Mouse (Mus musculus) embryonic fibroblast, embryonic 13.5 days (primary cell): ENCODE measurements around the gene Prmt9. TPM values are rescaled to one million over a fixed set of nuclear protein-coding genes. Genes with fewer than 3 reads are reported as not detected.

Experiments
- H3K27ac ChIP-seq: 2 replicates; pipeline ENCODE4 v1.5.1; 2012; ENCODE audit warnings: low read length, control low read depth, inconsistent platforms; ENCODE audit not compliant: insufficient read depth
- H3K4me1 ChIP-seq: 2 replicates; pipeline ENCODE4 v1.6.1; 2011; ENCODE audit warnings: low read length; ENCODE audit not compliant: control insufficient read depth, insufficient read depth
- H3K4me3 ChIP-seq: 2 replicates; pipeline ENCODE4 v1.5.1; 2011; ENCODE audit warnings: mild to moderate bottlenecking, control low read depth, low read length; ENCODE audit not compliant: insufficient read depth
- CTCF ChIP-seq: IDR thresholded peaks from 2 replicates; pipeline ENCODE4 v1.5.1; 2011; ENCODE audit warnings: mild to moderate bottlenecking, control low read depth, low read length, moderate library complexity, borderline replicate concordance; ENCODE audit not compliant: insufficient read depth
- POLR2A ChIP-seq: IDR thresholded peaks from 2 replicates; pipeline ENCODE4 v1.6.1; 2011; ENCODE audit warnings: low read depth, mild to moderate bottlenecking, control low read depth, low read length, moderate library complexity
- polyA plus RNA-seq: library from polyadenylated mRNA; stranded (reverse); fragments of >200 nt; gene quantifications from 2 replicates; pipeline ENCODE4 v1.2.4, GENCODE M21; 2011; ENCODE audit warnings: low read depth; ENCODE audit not compliant: missing spikeins, insufficient read length

Gene Prmt9
- polyA plus RNA-seq, 1 experiment: 14.4 TPM

GRCm38 (mm10) chr8:77526130-77526529 lies 23.1 kb upstream of the Prmt9 start:
- TF ChIP-seq CTCF (no peak), POLR2A (no peak)
- H3K27ac ChIP-seq: no peak overlapping the region
- no peaks in the 10 kb centered on the region for H3K4me1 ChIP-seq
- H3K4me3 ChIP-seq: no peak overlapping the region

GRCm38 (mm10) chr8:77534358-77534992 lies 14.7 kb upstream of the Prmt9 start:
- no peaks in the 10 kb centered on the region for H3K4me1 ChIP-seq
- TF ChIP-seq POLR2A: no peak
- no peak for TF ChIP-seq CTCF
- no peak overlapping the region for H3K27ac ChIP-seq
- H3K4me3 ChIP-seq: no peak overlapping the region

DNA sequence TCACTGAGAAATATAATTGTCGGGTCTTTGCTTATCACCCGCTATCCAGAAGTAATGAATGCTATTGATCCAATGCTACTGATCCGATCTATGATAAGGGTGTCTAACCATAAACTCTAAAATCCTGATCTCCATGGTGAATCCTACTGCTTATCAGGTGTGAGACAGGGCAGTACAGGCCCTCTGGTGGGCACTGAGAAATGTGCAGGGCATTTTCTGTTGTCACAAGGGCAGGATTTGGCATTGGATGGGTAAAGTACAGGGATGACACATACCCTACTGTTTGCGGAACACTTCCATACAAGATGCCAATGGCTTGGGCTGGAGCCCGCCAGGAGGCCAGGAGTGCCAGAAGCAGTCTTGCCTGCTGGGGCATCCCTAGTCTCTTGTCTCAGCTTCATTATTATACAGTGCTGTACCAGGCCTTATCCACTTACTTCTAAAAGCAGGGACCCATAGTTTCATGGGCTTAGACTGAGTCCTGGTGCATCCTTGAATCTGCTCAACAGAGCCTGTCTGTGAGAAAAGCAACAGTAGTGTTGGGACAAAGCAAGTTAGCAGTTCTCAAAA lies 14.1 kb upstream of the Prmt9 start:
- Histone ChIP-seq H3K4me1 (no peaks in the 10 kb centered on the region), H3K27ac (no peak overlapping the region), H3K4me3 (no peak overlapping the region)
- TF ChIP-seq CTCF (peak; percentile 31; the same call in 1 of the 2 replicates), POLR2A (no peak)

GRCm38 (mm10) chr8:77536821-77537220 lies 12.4 kb upstream of the Prmt9 start:
- TF ChIP-seq POLR2A: no peak
- TF ChIP-seq CTCF: no peak
- no peak overlapping the region for H3K27ac ChIP-seq
- no peak overlapping the region for H3K4me3 ChIP-seq

GRCm38 (mm10) chr8:77538256-77538655 lies 10.9 kb upstream of the Prmt9 start:
- Histone ChIP-seq H3K4me1 (no peaks in the 10 kb centered on the region), H3K27ac (no peak overlapping the region), H3K4me3 (no peak overlapping the region)
- TF ChIP-seq CTCF (no peak), POLR2A (no peak)

More at GRCm38 (mm10) chr8:77536821-77537220, 12.4 kb upstream of the Prmt9 start:
- no peaks in the 10 kb centered on the region for H3K4me1 ChIP-seq

- Histone ChIP-seq H3K27ac (no peak overlapping the region), H3K4me3 (no peak overlapping the region), H3K4me1 (no peaks in the 10 kb centered on the region)
- no peak for TF ChIP-seq POLR2A
- TF ChIP-seq CTCF: no peak
Observed at GRCm38 (mm10) chr8:77543152-77543777, 5.9 kb upstream of the Prmt9 start.

- Histone ChIP-seq H3K4me1 (no peaks in the 10 kb centered on the region), H3K4me3 (no peak overlapping the region), H3K27ac (no peak overlapping the region)
- TF ChIP-seq CTCF (no peak), POLR2A (no peak)
Observed at GRCm38 (mm10) chr8:77544428-77544827, 4.8 kb upstream of the Prmt9 start.

- Histone ChIP-seq H3K4me1 (no peaks in the 10 kb centered on the region), H3K4me3 (no peak overlapping the region), H3K27ac (no peak overlapping the region)
- TF ChIP-seq POLR2A (no peak), CTCF (no peak)
Observed at GRCm38 (mm10) chr8:77545616-77546015, 3.6 kb upstream of the Prmt9 start.

DNA sequence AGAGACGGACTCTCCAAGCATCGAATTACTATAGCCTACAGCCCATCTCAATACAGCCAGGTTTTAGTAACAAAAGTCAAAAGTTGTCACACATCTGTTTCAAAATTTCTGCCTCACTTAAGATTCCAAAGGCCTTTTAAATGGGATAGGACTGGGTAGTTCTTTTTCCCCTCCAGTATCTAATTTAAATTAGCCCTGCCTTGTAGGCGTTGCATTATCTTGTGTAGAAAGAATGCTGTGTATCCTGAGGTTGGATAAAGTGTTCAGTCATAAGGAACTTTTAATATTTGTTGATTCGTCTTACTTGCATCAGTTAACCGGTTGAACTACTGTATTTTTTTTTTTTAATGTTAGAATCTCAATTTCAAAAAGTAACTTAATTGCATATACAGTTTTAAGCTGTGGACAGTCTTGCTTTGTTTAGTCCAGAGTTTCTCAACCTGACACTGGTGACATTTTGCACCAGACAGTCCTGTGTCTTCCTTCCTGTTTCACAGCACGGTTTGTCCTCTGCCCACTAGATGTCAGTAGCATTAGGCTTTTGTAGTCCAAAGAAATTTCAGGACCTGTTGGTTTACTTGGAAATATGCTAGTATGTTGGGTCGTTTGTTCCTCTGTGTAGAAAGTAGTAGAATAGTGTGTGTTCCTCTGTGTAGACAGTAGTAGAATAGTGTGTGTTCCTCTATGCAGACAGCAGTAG lies 834 bp downstream of the Prmt9 start:
- Histone ChIP-seq H3K4me3 (peak overlapping the region; percentile 72), H3K4me1 (no peaks in the 10 kb centered on the region), H3K27ac (no peak overlapping the region)
- TF ChIP-seq CTCF (0 out of 2 replicates have a peak, but pooled peaks have one; percentile 13), POLR2A (no peak)

GRCm38 (mm10) chr8:77552491-77552890 lies 3.3 kb downstream of the Prmt9 start:
- Histone ChIP-seq H3K27ac (no peak overlapping the region), H3K4me1 (no peaks in the 10 kb centered on the region), H3K4me3 (no peak overlapping the region)
- TF ChIP-seq POLR2A: no peak
- no peak for TF ChIP-seq CTCF
